Mouse (Mus musculus) stomach, postnatal 0 days (tissue): ENCODE measurements around the gene Btbd6.

Experiments used
- CTCF ChIP-seq: IDR thresholded peaks from 2 replicates; pipeline ENCODE4 v1.5.1; 2016; ENCODE audit warnings: antibody characterized with exemption, low read depth, mild to moderate bottlenecking, moderate library complexity
- EP300 ChIP-seq: optimal IDR thresholded peaks from 2 replicates; pipeline ENCODE3; 2016; ENCODE audit warnings: antibody characterized with exemption

DNA sequence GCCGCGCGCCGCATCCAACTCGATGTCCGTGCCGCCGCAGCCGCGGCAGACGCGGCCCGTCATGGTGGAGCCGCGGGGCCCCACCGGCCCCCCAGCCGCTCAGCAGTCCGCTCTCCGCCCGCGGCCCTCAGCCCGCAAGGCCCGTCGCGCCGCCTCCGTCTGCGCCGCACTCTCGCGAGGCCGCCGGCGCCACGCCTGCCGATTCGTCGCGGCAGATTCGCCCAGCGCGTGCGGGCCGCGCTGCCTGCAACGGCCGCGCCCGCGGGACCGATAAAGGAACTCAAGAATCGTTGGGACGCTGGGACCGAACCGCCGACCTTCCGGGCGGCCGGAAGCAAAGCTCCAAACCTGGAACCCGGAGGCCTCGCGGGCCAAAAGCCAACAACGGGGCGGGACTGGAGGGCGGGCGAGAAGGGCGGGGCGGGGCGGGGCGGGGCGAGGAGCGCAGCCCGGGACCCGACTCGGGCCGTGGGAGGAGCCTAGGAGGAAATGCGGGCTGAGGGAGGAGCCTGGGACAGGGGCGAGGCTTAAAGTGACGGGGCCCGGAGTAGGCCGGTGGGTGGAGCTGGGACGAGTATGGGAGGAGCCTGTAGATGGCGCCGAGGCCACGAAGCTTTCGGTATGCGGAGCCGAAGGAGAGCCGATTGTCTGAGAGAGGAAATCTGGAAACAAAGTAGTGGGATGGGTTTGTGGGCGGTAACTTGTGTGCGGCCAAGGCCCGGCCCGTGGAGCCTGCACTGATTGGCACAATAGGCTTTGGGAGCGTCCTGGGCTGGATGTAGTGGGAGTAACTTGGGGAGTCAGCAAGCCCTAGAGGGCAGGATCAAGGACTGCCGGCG, 24.2 kb downstream of the Btbd6 start, which contains the start of gene Brf1:
- TF ChIP-seq CTCF (peak; percentile 37), EP300 (no peak)
